Mouse (Mus musculus) right cerebral cortex, postnatal 36 days (tissue): Measurements from ENCODE around the gene Msln.

Experiments
- DNase-seq, 2 experiments: peaks; one replicate each; pipeline ENCODE4 v3.0.0; 2022; ENCODE audit warnings: low spot score in 2 of 2, mixed read lengths in 1 of 2

Msln gene

DNA sequence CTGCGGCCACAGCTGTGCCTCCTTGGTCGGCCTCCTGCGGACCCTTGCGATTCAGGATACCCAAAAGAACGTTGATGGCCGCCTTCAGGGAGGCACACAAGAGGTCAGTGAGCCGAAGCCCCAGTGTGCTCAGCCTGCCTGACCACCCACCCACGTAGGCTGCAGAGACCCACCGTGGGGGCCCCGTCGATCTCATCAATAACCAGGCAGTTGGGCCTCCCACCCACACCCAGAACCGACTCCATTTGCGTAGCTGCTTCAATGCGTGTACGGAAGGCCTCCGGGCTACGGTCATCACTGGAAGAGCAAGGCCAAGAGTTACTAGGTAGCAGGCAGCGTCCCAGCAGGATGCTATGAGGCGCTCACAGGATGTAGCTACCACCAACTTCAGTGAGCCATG lies 30.7 kb downstream of the Msln start:
- no peak for DNase-seq

DNA sequence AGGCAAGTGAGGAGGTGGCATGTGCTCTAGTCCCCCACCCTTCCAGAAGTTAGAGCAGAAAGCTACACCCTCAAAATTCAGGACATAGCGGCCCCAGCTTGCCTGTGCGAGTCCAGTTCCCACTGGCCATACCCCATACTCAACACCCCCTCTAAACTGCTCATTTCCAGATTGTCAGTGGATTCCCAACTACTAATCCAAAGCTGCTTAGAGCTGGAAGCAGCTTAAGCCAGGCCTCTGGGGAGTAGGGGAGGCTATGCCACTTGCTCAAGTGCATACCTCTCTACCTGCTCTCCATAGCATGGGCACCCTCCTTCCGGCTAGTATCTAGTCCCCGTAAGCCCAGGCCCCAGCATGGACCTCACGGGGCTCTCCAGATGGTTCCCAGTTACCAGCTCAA lies 32.7 kb downstream of the Msln start:
- no peak for DNase-seq

DNA sequence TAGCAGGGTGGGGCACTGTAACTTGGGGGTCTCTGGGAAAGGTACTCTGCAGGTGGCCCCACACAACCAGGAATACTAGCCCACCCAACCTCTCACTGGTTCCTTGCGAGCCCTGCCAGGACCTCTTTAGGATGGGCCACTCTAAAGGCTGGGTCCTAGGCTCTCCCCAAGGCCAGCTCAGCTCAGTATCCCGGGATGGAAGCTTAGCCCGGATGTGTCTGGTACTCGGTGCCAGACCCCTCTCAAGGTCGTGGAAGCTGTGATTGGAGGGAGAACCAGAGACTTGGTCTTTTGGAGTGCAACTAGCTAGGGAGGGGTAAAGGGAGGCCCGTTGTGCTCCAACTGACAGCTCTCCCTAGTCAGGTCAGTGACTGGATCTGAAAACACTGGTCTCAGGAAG lies 36.5 kb downstream of the Msln start:
- DNase-seq: no peak

DNA sequence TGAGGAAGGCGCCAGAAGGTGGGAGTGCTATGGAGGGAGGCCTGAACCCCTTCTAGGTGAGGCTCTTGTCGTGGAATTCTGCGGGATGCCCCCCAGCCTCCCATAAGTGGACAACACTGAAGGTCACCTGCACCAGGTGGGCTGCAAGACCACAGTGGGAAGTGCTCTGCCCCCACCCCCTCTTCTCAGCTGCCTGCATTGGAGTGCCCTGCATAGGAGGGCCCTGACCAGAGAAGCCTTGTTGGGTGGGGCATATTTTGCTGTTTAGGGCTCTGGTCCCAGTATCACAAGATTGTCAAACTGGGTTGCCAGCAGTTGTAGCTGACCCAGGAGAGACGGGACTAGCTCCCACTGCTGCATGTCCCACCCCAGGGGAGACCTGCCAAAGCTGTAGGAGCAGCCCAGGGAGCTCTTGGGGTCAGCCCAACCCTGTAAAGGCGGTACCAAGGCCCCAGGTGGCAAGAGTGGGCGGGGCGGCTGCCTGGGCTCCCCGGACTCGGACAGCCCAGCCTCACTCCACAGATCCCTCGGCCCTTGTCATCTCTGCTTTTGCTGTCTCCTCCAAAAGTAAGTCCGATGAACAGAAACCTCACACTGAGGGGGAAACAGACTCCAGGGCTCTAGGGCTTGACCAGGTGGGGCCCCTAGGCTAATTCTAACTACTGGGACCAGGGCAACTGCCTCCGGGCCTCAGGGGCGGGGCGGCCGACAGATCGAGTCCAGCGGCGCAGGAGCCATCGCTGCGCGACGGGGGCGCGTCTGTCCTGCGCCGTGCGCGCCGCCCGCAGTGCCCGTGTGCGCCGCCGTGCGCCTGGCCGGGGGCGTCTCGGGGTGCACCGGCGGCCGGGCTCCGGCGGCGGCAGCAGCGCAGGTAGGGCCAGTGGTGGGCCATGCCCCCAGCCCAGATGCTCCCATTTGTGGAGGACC lies 37.2 kb downstream of the Msln start, which contains the start of gene Gng13:
Gene Gng13 (plus strand): TSS at position 461 of the 927 bp plus-strand sequence.
- no peak for DNase-seq

DNA sequence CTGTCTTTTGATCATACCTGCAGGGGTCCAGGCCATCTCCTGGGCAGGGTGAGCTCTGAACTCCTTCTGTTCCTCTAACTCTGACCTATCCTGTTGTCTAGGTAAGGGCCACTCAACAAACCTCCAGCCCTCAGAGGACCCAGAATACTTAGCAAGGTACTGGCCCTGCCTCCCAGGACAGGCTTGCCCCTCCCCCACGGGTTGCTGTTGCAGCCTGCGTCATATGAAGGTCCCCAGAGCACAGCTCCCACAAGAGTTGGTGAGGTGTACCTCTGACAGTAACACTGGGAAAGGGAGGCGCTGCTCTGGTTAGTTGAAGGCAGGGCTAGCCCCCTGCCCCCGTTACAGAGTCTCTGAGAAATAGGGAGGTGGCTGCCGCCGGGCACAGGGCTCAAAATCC lies 38.0 kb downstream of the Msln start:
- DNase-seq: no peak

DNA sequence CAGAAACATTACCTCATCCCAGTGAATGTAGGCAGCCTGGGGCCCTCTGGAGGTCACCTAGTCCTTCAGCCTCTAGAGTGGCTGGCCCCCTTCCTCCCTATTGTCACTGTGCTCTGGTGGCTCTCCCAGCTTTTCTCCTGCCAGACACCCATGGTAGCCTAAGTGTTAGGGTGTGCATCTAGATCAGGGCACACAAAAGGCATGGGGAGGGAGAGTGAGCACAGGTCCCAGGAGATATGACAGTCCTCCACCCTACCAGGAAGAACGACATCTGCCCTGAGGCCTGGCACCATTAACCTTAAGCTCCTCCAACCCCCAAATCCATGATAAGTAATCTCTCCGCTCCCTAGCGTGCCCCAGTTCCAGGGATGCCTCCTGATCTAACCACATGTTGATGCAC lies 38.6 kb downstream of the Msln start:
- DNase-seq: no peak

DNA sequence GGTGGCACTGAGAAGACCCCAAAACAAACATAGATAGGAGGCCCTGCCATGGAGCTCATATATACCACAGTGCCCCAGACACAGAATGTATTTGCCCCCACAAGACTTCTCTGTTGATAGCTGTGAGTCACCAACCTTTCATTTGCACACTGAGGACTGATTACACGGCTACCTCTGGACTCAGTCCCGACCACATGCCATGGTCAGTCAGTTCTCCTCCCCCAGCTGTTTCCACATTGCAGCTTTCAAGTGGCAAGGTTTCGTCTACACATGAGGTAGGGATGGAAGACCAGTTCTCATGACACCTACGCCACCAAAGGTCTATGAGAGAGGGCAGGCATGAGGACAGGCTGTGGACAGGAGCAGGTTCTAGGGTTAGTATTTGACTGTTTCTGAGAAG lies 43.0 kb downstream of the Msln start:
- DNase-seq: no peak

DNA sequence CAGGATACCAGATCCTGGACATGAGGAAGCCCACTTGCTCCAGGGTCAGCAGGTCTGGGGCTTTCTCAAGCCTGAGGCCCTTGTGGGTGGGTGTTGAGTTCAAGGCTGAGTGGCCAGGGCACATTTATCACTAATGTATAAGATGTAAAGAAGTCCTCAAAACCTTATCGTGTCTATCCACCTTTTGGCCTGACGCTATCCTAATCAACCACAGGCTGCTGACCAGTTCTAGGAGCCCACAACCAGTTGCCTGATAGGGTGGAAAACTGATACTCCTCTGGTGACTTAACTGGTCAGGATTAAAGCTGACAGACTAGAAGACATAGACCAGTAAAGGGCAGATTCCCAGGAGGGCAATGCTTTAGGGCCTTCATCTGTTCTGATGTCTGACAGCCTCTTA lies 44.2 kb downstream of the Msln start:
- DNase-seq: no peak

DNA sequence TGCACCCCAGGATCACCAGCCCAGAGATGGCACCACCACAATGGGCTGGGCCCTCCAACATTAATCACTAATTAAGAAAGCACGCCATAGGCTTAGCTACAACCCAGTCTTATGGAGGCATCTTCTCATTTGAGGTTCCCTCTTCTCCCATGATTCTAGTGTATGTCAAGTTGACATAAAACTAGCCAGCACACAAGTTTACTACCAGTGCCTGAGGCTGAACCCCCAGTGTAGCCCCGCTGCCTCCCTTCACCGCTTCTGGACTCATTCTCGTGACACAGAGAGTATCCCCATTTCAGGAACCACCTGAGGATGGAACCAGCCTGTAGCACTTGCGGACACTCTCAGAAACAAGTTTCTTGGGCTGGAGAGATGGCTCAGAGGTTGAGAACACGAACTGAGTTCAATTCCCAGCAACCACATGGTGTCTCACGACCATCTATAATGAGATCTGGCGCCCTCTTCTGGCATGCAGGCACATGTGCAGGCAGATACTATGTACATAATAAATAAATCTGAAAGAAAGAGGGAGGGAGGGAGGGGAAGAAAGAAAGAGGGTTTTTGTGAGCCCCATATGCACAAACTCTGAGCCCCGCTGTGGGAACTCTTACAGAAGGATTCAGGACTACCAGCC lies 53.2 kb downstream of the Msln start:
- no peak for DNase-seq
